Mouse (Mus musculus): ENCODE results near the gene Mogat2. TPM values are rescaled to one million over a fixed set of nuclear protein-coding genes. Genes with fewer than 3 reads are reported as not detected.

Mogat2 gene
- total and polyA plus RNA-seq, 2 experiments from 2014 or later = 0.29 to 1.2 TPM

- 45% methylated on average over 3 of the region's 3 CpGs for WGBS
- no peaks in the 10 kb centered on the region for H3K36me3 ChIP-seq (ENCODE audit: insufficient read depth, low read length)
- H3K9me3 ChIP-seq (ENCODE audit: low read length) = no peaks in the 10 kb centered on the region
- no peak overlapping the region for H3K27ac ChIP-seq
- no peak for DNase-seq (ENCODE audit: low spot score)
- H3K4me3 ChIP-seq (ENCODE audit: low read length) = no peak overlapping the region
- ATAC-seq = no peak
- no peaks in the 10 kb centered on the region for H3K4me1 ChIP-seq (ENCODE audit: insufficient read depth, low read length)
- peak; percentile 39; the same call in 1 of the 2 replicates for TF ChIP-seq CTCF (IDR thresholded peaks at IDR 0.05; ENCODE audit: low read depth)
- H3K9ac ChIP-seq (replicated peaks; ENCODE audit: low read length) = no peak overlapping the region
- no peaks in the 10 kb centered on the region; the same call in 1 of the 2 replicates for H3K27me3 ChIP-seq (ENCODE audit: insufficient read depth, low read length)
- no peak overlapping the region for H3K4me2 ChIP-seq (ENCODE audit: low read depth, low read length)
These were observed 23.5 kb upstream of the Mogat2 start for GRCm38 (mm10) chr7:99261900-99262299.

GRCm38 (mm10) chr7:99255006-99255405 is 16.6 kb upstream of the Mogat2 start:
- H3K9ac ChIP-seq (replicated peaks; ENCODE audit: low read length) = no peak overlapping the region
- H3K27me3 ChIP-seq (ENCODE audit: insufficient read depth, low read length) = no peaks in the 10 kb centered on the region
- H3K27ac ChIP-seq = no peak overlapping the region
- WGBS = 82% methylated on average over 7 of the region's 7 CpGs
- TF ChIP-seq CTCF (IDR thresholded peaks at IDR 0.05; ENCODE audit: low read depth) = no peak
- ATAC-seq (no peak), DNase-seq (ENCODE audit: low spot score) (no peak)
- no peaks in the 10 kb centered on the region for H3K9me3 ChIP-seq (ENCODE audit: low read length)
- no peak overlapping the region for H3K4me2 ChIP-seq (ENCODE audit: low read depth, low read length)
- no peaks in the 10 kb centered on the region for H3K36me3 ChIP-seq (ENCODE audit: insufficient read depth, low read length)
- H3K4me1 ChIP-seq (ENCODE audit: insufficient read depth, low read length) = no peaks in the 10 kb centered on the region
- no peak overlapping the region for H3K4me3 ChIP-seq (ENCODE audit: low read length)

- Histone ChIP-seq H3K9ac (replicated peaks; ENCODE audit: low read length) (no peak overlapping the region), H3K27me3 (ENCODE audit: insufficient read depth, low read length) (no peaks in the 10 kb centered on the region), H3K4me2 (ENCODE audit: low read depth, low read length) (no peak overlapping the region), H3K27ac (no peak overlapping the region), H3K4me1 (ENCODE audit: insufficient read depth, low read length) (no peaks in the 10 kb centered on the region), H3K9me3 (ENCODE audit: low read length) (no peaks in the 10 kb centered on the region), H3K36me3 (ENCODE audit: insufficient read depth, low read length) (no peaks in the 10 kb centered on the region), H3K4me3 (ENCODE audit: low read length) (no peak overlapping the region)
- ATAC-seq (no peak), DNase-seq (ENCODE audit: low spot score) (no peak)
- 42% methylated on average over 9 of the region's 9 CpGs for WGBS
- no peak for TF ChIP-seq CTCF (IDR thresholded peaks at IDR 0.05; ENCODE audit: low read depth)
These were observed 12.0 kb upstream of the Mogat2 start for GRCm38 (mm10) chr7:99250386-99250785.

- no peak overlapping the region for H3K27ac ChIP-seq
- no peaks in the 10 kb centered on the region for H3K9me3 ChIP-seq (ENCODE audit: low read length)
- H3K4me2 ChIP-seq (ENCODE audit: low read depth, low read length) = peak overlapping the region; percentile 57
- no peaks in the 10 kb centered on the region for H3K36me3 ChIP-seq (ENCODE audit: insufficient read depth, low read length)
- H3K27me3 ChIP-seq (ENCODE audit: insufficient read depth, low read length) = no peaks in the 10 kb centered on the region
- 5% methylated on average over 10 of the region's 10 CpGs for WGBS
- no peaks in the 10 kb centered on the region for H3K4me1 ChIP-seq (ENCODE audit: insufficient read depth, low read length)
- TF ChIP-seq CTCF (IDR thresholded peaks at IDR 0.05; ENCODE audit: low read depth) = peak; percentile 95
- peak overlapping the region; percentile 34 for H3K4me3 ChIP-seq (ENCODE audit: low read length)
- no peak overlapping the region for H3K9ac ChIP-seq (replicated peaks; ENCODE audit: low read length)
- peak; percentile 81 for ATAC-seq
- DNase-seq (ENCODE audit: low spot score) = peak; percentile 94
These were observed 11.1 kb upstream of the Mogat2 start for GRCm38 (mm10) chr7:99249582-99249911.

GRCm38 (mm10) chr7:99248906-99249581 is 10.6 kb upstream of the Mogat2 start:
- DNase-seq (ENCODE audit: low spot score) (peak; percentile 5), ATAC-seq (peak; percentile 38; the same call in 1 of the 2 replicates)
- Histone ChIP-seq H3K9ac (replicated peaks; ENCODE audit: low read length) (no peak overlapping the region; the same call in 1 of the 2 replicates), H3K27me3 (ENCODE audit: insufficient read depth, low read length) (no peaks in the 10 kb centered on the region), H3K4me1 (ENCODE audit: insufficient read depth, low read length) (no peaks in the 10 kb centered on the region), H3K36me3 (ENCODE audit: insufficient read depth, low read length) (no peaks in the 10 kb centered on the region), H3K27ac (no peak overlapping the region), H3K9me3 (ENCODE audit: low read length) (no peaks in the 10 kb centered on the region), H3K4me3 (ENCODE audit: low read length) (peak overlapping the region; percentile 34), H3K4me2 (ENCODE audit: low read depth, low read length) (peak overlapping the region; percentile 57)
- TF ChIP-seq CTCF (IDR thresholded peaks at IDR 0.05; ENCODE audit: low read depth) = no peak
- 4% methylated on average over 32 of the region's 44 CpGs for WGBS

GRCm38 (mm10) chr7:99248157-99248742 is 9.8 kb upstream of the Mogat2 start:
- no peak overlapping the region for H3K27ac ChIP-seq
- DNase-seq (ENCODE audit: low spot score) = no peak
- no peak overlapping the region for H3K4me2 ChIP-seq (ENCODE audit: low read depth, low read length)
- no peak for TF ChIP-seq CTCF (IDR thresholded peaks at IDR 0.05; ENCODE audit: low read depth)
- H3K4me1 ChIP-seq (ENCODE audit: insufficient read depth, low read length) = no peaks in the 10 kb centered on the region
- no peak overlapping the region for H3K9ac ChIP-seq (replicated peaks; ENCODE audit: low read length)
- no peak for ATAC-seq
- 43% methylated on average over 5 of the region's 5 CpGs for WGBS
- no peaks in the 10 kb centered on the region for H3K36me3 ChIP-seq (ENCODE audit: insufficient read depth, low read length)
- no peaks in the 10 kb centered on the region for H3K9me3 ChIP-seq (ENCODE audit: low read length)
- H3K4me3 ChIP-seq (ENCODE audit: low read length) = no peak overlapping the region
- no peaks in the 10 kb centered on the region for H3K27me3 ChIP-seq (ENCODE audit: insufficient read depth, low read length)

GRCm38 (mm10) chr7:99242097-99242496 is 3.7 kb upstream of the Mogat2 start:
- Histone ChIP-seq H3K4me2 (ENCODE audit: low read depth, low read length) (no peak overlapping the region), H3K9ac (replicated peaks; ENCODE audit: low read length) (no peak overlapping the region), H3K27me3 (ENCODE audit: insufficient read depth, low read length) (no peaks in the 10 kb centered on the region), H3K4me1 (ENCODE audit: insufficient read depth, low read length) (no peaks in the 10 kb centered on the region), H3K36me3 (ENCODE audit: insufficient read depth, low read length) (no peaks in the 10 kb centered on the region), H3K4me3 (ENCODE audit: low read length) (no peak overlapping the region), H3K27ac (no peak overlapping the region), H3K9me3 (ENCODE audit: low read length) (no peaks in the 10 kb centered on the region)
- DNase-seq (ENCODE audit: low spot score) (no peak), ATAC-seq (no peak)
- no peak for TF ChIP-seq CTCF (IDR thresholded peaks at IDR 0.05; ENCODE audit: low read depth)
- 95% methylated on average over 11 of the region's 11 CpGs for WGBS

Data from hindbrain, postnatal 0 days (tissue).